Mouse (Mus musculus): ENCODE measurements at regions not wholly inside any gene's neighbourhood (a gene's known extent, or its start where the extent isn't known, plus 50 kb on each side); places are given as distances from the start of the nearest gene placed in this dataset.
A peak's percentile ranks its signal among the peaks of the same experiment; 100 is the strongest.

- no peak for DNase-seq
Observed at GRCm38 (mm10) chr2:100918122-100918521, 706.4 kb upstream of the Rag2 start.

DNA sequence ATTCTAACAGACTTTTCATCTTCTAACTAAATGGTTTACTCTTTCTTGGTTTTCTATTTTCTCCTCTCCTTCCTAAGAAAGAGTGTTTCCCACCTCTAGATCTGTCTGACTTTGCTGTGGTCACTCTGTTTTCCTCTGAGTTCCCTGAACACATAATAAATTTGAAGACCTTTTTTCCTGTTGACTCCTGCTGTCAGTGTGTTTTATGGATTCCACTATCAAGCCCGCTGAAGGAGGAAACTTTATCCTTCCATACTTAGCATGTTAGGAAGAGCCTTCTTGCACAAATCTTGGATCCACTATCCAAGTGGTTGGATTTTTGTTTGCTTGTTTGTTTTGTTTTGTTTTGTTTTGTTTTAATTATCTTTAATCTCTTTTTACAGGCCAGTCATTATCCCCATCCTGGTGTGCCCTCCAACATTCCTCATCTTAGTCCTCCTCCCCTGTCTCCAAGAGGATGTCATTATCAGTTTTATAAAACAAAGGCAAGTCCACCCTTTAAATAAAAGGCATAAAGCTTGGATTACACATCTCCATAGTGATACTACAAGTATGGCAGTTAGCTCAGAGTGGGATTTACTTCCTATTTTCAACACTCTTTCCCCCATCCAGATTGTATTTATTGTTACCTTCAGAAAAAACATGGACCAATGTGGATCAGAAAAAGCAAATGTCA is 704.8 kb upstream of the Rag2 start:
- no peak for DNase-seq

DNA sequence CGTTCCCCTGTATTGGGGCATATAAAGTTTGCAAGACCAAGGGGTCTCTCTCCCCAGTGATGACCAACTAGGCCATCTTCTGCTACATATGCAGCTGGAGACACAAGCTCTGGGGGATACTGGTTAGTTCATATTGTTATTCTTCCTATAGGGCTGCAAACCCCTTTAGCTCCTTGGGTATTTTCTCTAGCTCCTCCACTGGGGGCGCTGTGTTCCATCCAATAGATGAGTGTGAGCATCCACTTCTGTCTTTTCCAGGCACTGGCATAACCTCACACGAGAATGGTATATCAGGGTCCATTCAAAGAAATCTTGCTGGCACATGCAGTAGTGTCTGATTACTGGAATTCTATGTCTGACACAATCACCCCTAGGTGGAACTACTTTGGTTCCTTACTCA is 675.9 kb upstream of the Rag2 start:
- peak; percentile 8 to 10 for DNase-seq

DNA sequence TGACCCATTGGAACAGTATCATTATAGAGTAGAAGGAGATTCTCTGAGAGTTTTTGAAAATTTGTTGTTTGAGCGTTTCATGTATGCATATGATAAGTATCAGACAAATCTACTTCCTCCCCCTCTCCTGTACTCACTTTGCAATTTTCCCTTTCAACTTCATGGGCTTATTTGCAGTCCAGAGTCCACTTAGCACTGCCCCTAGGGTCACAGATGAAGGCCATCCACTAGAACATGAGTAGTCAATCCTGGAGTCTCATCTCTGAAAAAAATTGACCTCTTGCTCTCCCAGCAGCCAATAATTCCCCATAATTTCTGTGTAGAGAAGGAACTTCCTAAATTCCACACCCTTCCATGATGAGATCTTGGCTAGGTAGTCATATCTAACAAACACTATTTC is 665.1 kb upstream of the Rag2 start:
- DNase-seq: no peak

- DNase-seq: no peak
Observed at GRCm38 (mm10) chr2:100964584-100964983, 659.9 kb upstream of the Rag2 start.

GRCm38 (mm10) chr2:100977202-100977601 is 647.3 kb upstream of the Rag2 start:
- DNase-seq: no peak

DNA sequence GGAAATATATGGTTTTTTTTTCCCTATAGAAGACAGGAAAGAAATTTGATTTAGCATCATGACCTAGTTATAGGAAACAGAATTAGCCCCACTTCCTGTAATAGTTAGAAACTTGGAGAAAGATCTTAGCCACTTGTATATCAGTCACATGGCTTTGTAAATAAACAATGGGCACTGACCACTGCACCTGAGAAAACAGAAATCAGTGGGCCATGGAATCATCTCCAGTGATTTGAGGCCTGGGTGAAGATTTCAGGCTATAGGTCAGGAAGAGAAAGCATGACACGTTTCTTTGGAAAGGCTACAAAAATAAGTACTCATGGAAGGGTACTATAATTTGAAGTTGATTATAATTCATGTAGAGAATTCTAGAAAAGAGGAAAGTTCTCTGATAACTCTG is 642.2 kb upstream of the Rag2 start:
- no peak for DNase-seq

DNA sequence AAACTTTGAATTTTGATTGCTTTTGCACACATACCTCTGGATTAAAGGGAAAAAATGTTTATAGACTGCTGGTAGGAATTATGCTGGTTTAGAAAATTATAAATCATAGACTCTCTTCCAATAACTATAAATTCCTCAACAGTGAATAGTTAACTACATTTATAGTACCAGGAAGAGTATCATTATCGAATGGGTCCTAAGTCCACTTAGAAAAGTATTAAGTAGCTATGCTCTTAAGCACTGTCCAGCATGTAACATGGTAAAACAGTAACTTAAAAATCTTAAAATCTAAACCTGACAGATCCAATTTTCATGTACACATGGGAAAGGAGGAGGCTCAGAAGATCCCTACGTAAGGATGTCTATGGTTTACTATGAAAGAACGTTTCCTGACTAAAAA is 609.2 kb upstream of the Rag2 start:
- no peak for DNase-seq

DNA sequence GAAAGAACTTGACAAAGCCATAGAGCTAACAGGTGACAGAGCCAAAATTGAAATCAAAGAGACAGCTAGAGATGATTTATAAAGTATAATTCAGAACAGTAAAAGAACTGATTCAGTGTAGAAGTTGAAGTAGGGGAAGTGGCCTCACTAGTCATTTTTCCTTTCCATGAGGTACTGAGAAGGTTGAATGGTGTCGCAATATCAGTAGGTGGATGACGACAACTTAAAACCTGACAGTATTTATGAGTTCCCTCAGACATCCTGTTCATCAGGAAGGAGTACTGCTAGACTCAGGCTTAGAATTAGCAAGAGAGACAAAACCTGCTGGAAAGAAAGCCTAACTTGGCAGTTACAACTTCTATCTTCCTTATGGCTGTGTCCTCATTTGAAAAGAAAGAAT is 605.1 kb upstream of the Rag2 start:
- DNase-seq: no peak

- no peak for DNase-seq
Observed at GRCm38 (mm10) chr2:101021515-101021914, 603.0 kb upstream of the Rag2 start.

DNA sequence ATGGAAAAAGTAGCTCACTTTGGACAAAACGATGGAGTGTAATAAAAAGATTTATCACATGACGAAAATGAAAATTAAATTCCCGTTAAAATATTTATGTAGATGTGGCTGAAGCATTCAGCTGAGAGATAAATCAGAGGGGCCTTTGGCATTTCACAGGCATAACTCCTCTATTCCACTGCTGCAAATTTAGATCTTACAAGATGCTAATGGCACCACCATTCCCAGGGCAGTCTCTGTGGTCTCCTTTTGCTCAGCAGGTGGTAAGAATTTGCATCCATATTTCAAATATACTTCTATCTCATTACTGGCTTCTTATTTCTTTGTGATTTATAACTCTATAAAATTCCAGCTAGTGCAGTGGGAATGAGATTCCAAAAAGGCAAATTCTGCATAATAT is 581.5 kb upstream of the Rag2 start:
- no peak for DNase-seq

DNA sequence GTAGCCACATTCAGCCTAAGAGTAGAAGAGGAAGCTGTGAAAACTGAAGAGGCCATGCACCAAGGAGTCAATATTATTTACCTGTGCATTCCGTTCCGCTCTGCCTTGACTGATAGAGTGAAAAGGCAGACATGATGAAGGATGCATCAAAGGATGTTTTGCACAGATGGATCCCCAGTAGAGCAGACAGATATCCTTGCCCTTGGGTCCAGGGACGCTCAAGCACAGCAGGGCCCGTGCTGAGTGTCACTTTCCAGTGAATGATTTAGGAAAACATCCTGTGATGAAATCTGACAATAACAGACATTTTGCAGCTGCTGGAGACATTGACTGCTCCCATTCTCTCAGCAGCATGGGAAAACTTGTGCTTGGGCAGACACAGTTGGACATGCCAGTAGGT is 561.6 kb upstream of the Rag2 start:
- no peak for DNase-seq

DNA sequence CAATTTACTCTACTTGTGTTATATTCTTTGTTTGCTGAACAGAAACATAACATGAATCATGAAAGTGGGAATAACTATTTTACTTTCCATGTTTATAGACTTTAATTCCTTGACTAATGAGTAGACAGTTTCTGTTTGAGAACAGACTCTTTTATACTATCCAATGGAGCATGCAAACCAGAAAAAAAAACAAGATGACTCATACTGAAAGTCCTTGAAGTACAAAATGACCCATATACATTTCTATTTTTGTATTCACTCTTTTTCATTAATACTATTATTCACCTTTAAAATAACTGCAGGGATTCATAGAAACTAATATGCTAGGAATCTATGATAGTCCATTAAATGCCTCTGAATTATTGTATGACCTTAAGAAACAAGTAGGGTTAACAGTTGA is 549.5 kb upstream of the Rag2 start:
- no peak for DNase-seq

- no peak for DNase-seq
Observed at GRCm38 (mm10) chr2:101080231-101080630, 544.3 kb upstream of the Rag2 start.

- DNase-seq: no peak
Observed at GRCm38 (mm10) chr2:101083813-101084212, 540.7 kb upstream of the Rag2 start.

DNA sequence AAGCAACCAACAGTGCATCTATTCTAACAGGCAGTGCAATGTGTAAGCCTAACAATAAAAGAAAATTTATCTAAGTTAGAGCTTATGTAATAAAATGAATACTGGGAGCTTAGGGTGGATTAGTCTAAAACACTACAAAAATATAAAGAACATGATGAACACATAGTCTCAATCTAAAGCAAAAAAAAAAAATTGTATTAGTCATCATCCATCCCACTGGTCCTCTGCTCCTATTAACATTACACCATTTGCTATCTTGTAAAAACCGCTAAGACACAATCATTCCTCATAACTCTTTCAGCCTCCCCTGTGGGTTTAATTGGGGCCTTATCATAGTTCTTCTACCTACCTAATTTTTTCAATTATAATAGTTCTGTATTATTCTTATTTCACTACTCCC is 539.9 kb upstream of the Rag2 start:
- DNase-seq: no peak

GRCm38 (mm10) chr2:101107183-101107872 is 517.2 kb upstream of the Rag2 start:
- DNase-seq: no peak

GRCm38 (mm10) chr2:101136867-101137266 is 487.7 kb upstream of the Rag2 start:
- no peak for DNase-seq

GRCm38 (mm10) chr2:101139931-101140330 is 484.6 kb upstream of the Rag2 start:
- DNase-seq: no peak

- no peak for DNase-seq
Observed at GRCm38 (mm10) chr2:101156755-101157271, 467.7 kb upstream of the Rag2 start.

- DNase-seq: peak; percentile 19 to 20
Observed at GRCm38 (mm10) chr2:101159276-101159675, 465.2 kb upstream of the Rag2 start.

DNA sequence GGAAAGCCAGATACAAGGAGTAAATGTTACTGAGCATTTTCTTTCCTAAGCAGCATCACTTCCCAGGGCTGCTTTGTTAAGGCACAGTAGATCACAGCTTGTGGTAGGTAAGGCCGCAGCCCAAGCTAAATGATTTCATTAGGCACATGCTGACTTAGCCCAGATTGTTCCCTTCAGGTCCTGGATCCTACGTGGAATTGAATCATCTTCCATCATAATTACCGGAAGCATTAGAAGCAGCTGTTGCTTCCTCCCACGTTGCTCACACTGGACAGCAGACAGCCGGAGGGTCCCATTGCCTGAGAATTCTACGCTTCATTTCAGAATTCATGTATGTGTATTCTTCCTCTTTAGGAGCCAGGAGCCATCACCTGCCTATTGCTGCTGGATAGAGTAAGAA is 458.6 kb upstream of the Rag2 start:
- no peak for DNase-seq

GRCm38 (mm10) chr2:101172806-101173205 is 451.7 kb upstream of the Rag2 start:
- peak; percentile 61 to 65 for DNase-seq

DNA sequence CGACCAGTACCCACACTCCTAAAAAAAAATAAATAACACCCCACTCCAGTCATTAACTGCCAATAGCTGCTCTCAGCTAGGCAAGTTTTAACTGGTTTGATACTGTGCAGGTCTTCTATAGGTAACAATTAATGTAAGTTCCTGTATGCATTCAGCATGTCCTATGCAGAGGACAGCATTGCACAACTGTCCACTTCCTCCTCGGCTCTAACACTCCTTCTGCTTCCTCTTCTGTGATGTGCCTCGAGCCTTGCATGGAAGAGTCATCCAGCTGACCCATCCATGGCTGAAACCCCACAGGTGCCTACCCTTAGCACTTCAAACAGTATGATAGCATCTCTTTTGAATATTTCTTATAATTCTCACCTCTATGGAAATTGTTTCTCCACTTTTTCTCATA is 449.4 kb upstream of the Rag2 start:
- DNase-seq: no peak

DNA sequence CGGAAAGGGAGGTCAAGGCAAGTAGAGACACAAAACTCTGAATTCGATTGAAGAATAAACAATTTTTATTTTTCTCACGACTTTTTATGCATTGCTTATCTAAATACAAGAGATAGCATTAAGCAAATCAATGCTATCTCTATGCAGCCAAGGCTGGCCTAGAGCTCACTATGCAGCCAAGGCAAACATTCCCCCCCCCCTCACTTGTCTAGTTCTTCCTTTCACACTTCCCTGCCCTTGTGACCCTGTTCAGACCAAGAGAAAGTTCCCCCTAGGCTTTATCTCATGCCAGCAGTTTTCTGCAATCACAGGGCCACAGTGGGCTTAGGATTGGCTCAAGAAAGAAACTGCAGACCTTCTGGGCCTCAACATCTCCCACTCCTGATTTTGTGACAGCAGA is 417.9 kb upstream of the Rag2 start:
- no peak for DNase-seq

All from kidney, postnatal 4 days (tissue).